Mouse (Mus musculus) midbrain, embryonic 12.5 days (tissue): ENCODE measurements around the gene Srgap2. TPM values are rescaled to one million over a fixed set of nuclear protein-coding genes. Genes with fewer than 3 reads are reported as not detected.
A peak's percentile ranks its signal among the peaks of the same experiment; 100 is the strongest.
"Not testable (repeated sequence)": the region's sequence is repeated elsewhere in the genome, so short reads cannot be mapped to it uniquely, and the experiment has no call there.

Experiments
- ATAC-seq: fragments of 200-750 bp; cut with Nextera tagmentation; 2 replicates; pipeline ENCODE4 v1.8.0; 2017; ENCODE audit warnings: low read depth, moderate TSS enrichment, moderate library complexity; ENCODE audit not compliant: low FRiP score
- H3K27ac ChIP-seq: fragments of 300-500 bp; sonication (generic); replicated peaks from 2 replicates; pipeline ENCODE4 v1.5.1; 2016; ENCODE audit warnings: mild to moderate bottlenecking
- H3K27me3 ChIP-seq: fragments of 300-500 bp; sonication (generic); 2 replicates; pipeline ENCODE4 v1.6.1; 2016; ENCODE audit warnings: mild to moderate bottlenecking
- H3K36me3 ChIP-seq: fragments of 300-500 bp; sonication (generic); 2 replicates; pipeline ENCODE4 v1.6.1; 2016
- H3K4me1 ChIP-seq: fragments of 300-500 bp; sonication (generic); 2 replicates; pipeline ENCODE4 v1.6.1; 2016
- H3K4me2 ChIP-seq: fragments of 300-500 bp; sonication (generic); replicated peaks from 2 replicates; pipeline ENCODE4 v1.6.1; 2016; ENCODE audit warnings: mild to moderate bottlenecking, moderate library complexity
- H3K4me3 ChIP-seq: fragments of 300-500 bp; sonication (generic); 2 replicates; pipeline ENCODE4 v1.5.1; 2016; ENCODE audit warnings: mild to moderate bottlenecking
- H3K9ac ChIP-seq: fragments of 300-500 bp; sonication (generic); replicated peaks from 2 replicates; pipeline ENCODE4 v1.6.1; 2016; ENCODE audit warnings: mild to moderate bottlenecking, moderate library complexity
- H3K9me3 ChIP-seq: fragments of 300-500 bp; sonication (generic); 2 replicates; pipeline ENCODE4 v1.6.1; 2016; ENCODE audit warnings: mild to moderate bottlenecking
- WGBS: fragments of 180-500 bp; shearing (Covaris S2); methylation state at CpG from one replicate; pipeline ENCODE4 v1.1.7; 2016; 5-methylcytosine and 5-hydroxymethylcytosine counted together
- polyA plus RNA-seq: library from polyadenylated mRNA; unstranded; fragments of >200 nt; fragmentation: Nextera tagmentation; extraction: Ambion mirVana; gene quantifications from 2 replicates; pipeline ENCODE4 v1.2.1, GENCODE M21; 2016

Gene Srgap2
- polyA plus RNA-seq, 1 experiment from 2014 or later = 19.9 TPM

GRCm38 (mm10) chr1:131269797-131270578 lies 257.2 kb downstream of the Srgap2 start:
- WGBS = 26% methylated on average over 22 of the region's 22 CpGs
- Histone ChIP-seq H3K4me3 (no peak overlapping the region), H3K4me1 (no peaks in the 10 kb centered on the region), H3K4me2 (peak overlapping the region; percentile 20; the same call in 1 of the 2 replicates), H3K27me3 (peaks cover 22% of the 10 kb centered on the region), H3K9ac (no peak overlapping the region), H3K36me3 (no peaks in the 10 kb centered on the region), H3K27ac (no peak overlapping the region), H3K9me3 (no peaks in the 10 kb centered on the region)
- peak; percentile 73 for ATAC-seq

GRCm38 (mm10) chr1:131268776-131269175 lies 258.4 kb downstream of the Srgap2 start:
- Histone ChIP-seq H3K27ac (no peak overlapping the region), H3K9me3 (no peaks in the 10 kb centered on the region), H3K4me3 (no peak overlapping the region), H3K36me3 (no peaks in the 10 kb centered on the region), H3K9ac (no peak overlapping the region), H3K4me2 (no peak overlapping the region), H3K27me3 (peaks cover 22% of the 10 kb centered on the region), H3K4me1 (no peaks in the 10 kb centered on the region)
- no peak for ATAC-seq
- WGBS = 86% methylated on average over 10 of the region's 10 CpGs

GRCm38 (mm10) chr1:131263905-131264304 lies 263.2 kb downstream of the Srgap2 start:
- no peak overlapping the region for H3K9ac ChIP-seq
- H3K36me3 ChIP-seq = no peaks in the 10 kb centered on the region
- WGBS = 74% methylated on average over 12 of the region's 12 CpGs
- peaks cover 15% of the 10 kb centered on the region for H3K27me3 ChIP-seq
- no peaks in the 10 kb centered on the region for H3K4me1 ChIP-seq
- no peak overlapping the region for H3K27ac ChIP-seq
- H3K4me2 ChIP-seq = no peak overlapping the region
- H3K9me3 ChIP-seq = no peaks in the 10 kb centered on the region
- no peak for ATAC-seq
- H3K4me3 ChIP-seq = no peak overlapping the region

GRCm38 (mm10) chr1:131260309-131260656 lies 266.9 kb downstream of the Srgap2 start:
- H3K4me2 ChIP-seq = no peak overlapping the region
- H3K9me3 ChIP-seq = no peaks in the 10 kb centered on the region
- H3K9ac ChIP-seq = no peak overlapping the region
- no peaks in the 10 kb centered on the region for H3K36me3 ChIP-seq
- ATAC-seq = 0 out of 2 replicates have a peak, but pooled peaks have one; percentile 19
- no peak overlapping the region for H3K4me3 ChIP-seq
- H3K27ac ChIP-seq = no peak overlapping the region
- no peaks in the 10 kb centered on the region for H3K4me1 ChIP-seq
- H3K27me3 ChIP-seq = peaks cover 14% of the 10 kb centered on the region
- WGBS = 31% methylated on average over 10 of the region's 10 CpGs

GRCm38 (mm10) chr1:131259632-131260308 lies 267.4 kb downstream of the Srgap2 start:
- Histone ChIP-seq H3K27ac (no peak overlapping the region), H3K4me2 (no peak overlapping the region), H3K9me3 (no peaks in the 10 kb centered on the region), H3K4me3 (no peak overlapping the region), H3K36me3 (no peaks in the 10 kb centered on the region), H3K4me1 (no peaks in the 10 kb centered on the region), H3K27me3 (peaks cover 14% of the 10 kb centered on the region), H3K9ac (no peak overlapping the region)
- WGBS = 69% methylated on average over 10 of the region's 10 CpGs
- no peak for ATAC-seq

GRCm38 (mm10) chr1:131257288-131257687 lies 269.9 kb downstream of the Srgap2 start:
- Histone ChIP-seq H3K9me3 (no peaks in the 10 kb centered on the region), H3K9ac (no peak overlapping the region), H3K4me2 (no peak overlapping the region), H3K4me1 (no peaks in the 10 kb centered on the region), H3K27me3 (peaks cover 14% of the 10 kb centered on the region), H3K27ac (no peak overlapping the region), H3K4me3 (no peak overlapping the region), H3K36me3 (no peaks in the 10 kb centered on the region)
- ATAC-seq = no peak
- WGBS = 84% methylated on average over 6 of the region's 6 CpGs

GRCm38 (mm10) chr1:131252516-131253250 lies 274.5 kb downstream of the Srgap2 start:
- not testable (repeated sequence) for H3K4me2 ChIP-seq, ATAC-seq, H3K9me3 ChIP-seq, H3K36me3 ChIP-seq, H3K4me1 ChIP-seq, H3K9ac ChIP-seq, H3K27ac ChIP-seq, H3K4me3 ChIP-seq
- H3K27me3 ChIP-seq = peaks cover 12% of the 10 kb centered on the region
- 90% methylated on average over 7 of the region's 7 CpGs for WGBS

GRCm38 (mm10) chr1:131246433-131247395 lies 280.4 kb downstream of the Srgap2 start:
- H3K4me2 ChIP-seq = no peak overlapping the region
- no peak overlapping the region; the same call in 1 of the 2 replicates for H3K9ac ChIP-seq
- 12% methylated on average over 7 of the region's 7 CpGs for WGBS
- peaks cover 15% of the 10 kb centered on the region for H3K4me1 ChIP-seq
- H3K27ac ChIP-seq = no peak overlapping the region
- no peak overlapping the region for H3K4me3 ChIP-seq
- no peaks in the 10 kb centered on the region for H3K9me3 ChIP-seq
- no peaks in the 10 kb centered on the region for H3K36me3 ChIP-seq
- ATAC-seq = 0 out of 2 replicates have a peak, but pooled peaks have one; percentile 3
- H3K27me3 ChIP-seq = peaks cover 64% of the 10 kb centered on the region

- Histone ChIP-seq H3K4me3 (peak overlapping the region; percentile 63; the same call in 1 of the 2 replicates), H3K4me2 (peak overlapping the region; percentile 95), H3K36me3 (no peaks in the 10 kb centered on the region), H3K9me3 (no peaks in the 10 kb centered on the region), H3K27ac (no peak overlapping the region), H3K27me3 (peaks cover 70% of the 10 kb centered on the region), H3K4me1 (peaks cover 15% of the 10 kb centered on the region), H3K9ac (no peak overlapping the region)
- ATAC-seq = peak; percentile 51
- WGBS = 10% methylated on average over 9 of the region's 9 CpGs
These were observed 281.2 kb downstream of the Srgap2 start for GRCm38 (mm10) chr1:131245926-131246325.

- Histone ChIP-seq H3K9ac (peak within 1 kb of the TSS; percentile 69), H3K4me2 (peak within 1 kb of the TSS; percentile 95), H3K4me3 (peak within 1 kb of the TSS; percentile 63), H3K4me1 (peaks cover 17% of the 10 kb centered on the region), H3K36me3 (no peaks in the 10 kb centered on the region), H3K9me3 (no peaks in the 10 kb centered on the region), H3K27ac (no peak within 1 kb of the TSS), H3K27me3 (peaks cover 73% of the 10 kb centered on the region)
- peak; percentile 69 for ATAC-seq
- WGBS = 1% methylated on average over 53 of the region's 60 CpGs
These were observed 281.9 kb downstream of the Srgap2 start, which contains the start of gene Rassf5 for GRCm38 (mm10) chr1:131245089-131245856. Gene Rassf5 (minus strand): TSS chr1:131245258.
